Mouse (Mus musculus) naive thymus-derived CD4-positive, alpha-beta T cell, adult 2 months (primary cell): Measurements from ENCODE around the gene 4632433K11Rik.
"Not testable (repeated sequence)": the region's sequence is repeated elsewhere in the genome, so short reads cannot be mapped to it uniquely, and the experiment has no call there.

Experiments
- DNase-seq: peaks from one replicate; pipeline ENCODE4 v3.0.0-alpha.2; 2011; ENCODE audit warnings: low read depth

The 4632433K11Rik gene

DNA sequence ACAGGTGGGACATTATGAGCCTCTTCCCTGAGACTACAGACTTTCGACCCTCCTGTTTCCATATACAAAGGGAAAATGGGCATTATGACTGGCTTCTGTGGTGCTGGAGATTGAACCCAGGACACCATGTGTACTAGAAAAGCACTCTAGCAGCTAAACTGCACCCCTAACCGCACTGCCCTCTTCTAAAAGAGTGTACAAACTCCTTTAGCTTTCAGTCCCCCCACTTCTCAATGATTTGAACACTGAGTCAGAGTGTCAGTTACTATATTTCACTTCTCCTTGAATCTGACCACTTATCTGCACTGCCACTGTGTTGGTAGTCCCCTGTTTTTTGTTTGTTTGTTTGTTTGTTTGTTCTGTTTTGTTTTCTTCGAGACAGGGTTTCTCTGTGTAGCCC, at the start of gene 4632433K11Rik:
Gene 4632433K11Rik (plus strand): TSS at position 301 of the 400 bp plus-strand sequence.
- DNase-seq = no peak

DNA sequence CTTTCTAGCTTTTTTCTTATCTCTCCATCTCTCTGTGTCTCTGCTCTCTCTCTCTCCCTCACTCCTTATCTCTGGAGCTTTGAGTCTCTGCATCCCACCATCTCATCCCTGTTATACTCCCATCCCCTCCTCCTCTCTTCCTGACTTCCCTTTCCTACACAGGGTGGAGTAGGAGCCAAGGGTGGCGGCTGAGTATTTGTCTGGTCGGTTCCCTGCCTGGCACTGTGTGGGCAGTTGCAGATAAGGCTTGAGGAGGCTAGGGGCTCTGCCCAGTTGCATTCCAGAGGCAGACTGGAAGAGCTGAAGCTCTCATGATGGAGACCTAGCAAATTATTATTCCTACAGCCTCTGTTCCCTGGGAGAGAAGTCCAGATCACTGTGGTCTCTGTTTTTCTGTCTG, 45.7 kb upstream of the 4632433K11Rik start:
- DNase-seq = no peak

DNA sequence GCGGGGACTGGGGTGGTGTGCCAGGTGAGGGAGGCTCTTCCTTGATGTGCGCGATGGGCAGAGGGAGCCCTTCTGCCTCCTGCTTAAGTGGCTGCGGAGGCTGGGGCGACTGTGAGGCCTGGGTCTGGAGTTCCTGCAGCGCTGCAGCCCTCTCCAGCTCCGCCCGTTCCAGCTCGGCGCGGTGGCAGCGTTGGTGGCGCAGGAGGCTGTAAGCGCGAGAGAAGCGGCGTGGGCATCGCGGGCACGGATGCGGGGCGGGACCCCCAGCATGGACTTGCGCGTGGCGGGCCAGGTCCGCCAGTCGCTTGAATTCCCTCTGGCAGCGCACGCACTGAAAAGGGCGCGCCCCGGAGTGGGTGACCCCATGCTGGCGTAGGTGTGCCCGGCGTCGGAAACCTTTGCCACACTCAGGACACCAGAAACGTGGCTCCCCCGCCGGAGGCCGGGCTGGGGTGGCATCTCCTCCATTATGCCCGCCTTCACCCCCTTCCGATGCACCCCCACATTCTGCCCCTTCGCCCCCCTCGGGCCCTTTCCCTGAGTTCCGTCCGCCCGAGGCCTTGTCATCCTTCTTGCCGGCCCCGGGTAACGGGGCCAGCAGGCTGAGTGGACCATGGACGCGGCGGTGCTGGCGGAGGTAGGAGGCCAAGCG, 40.4 kb upstream of the 4632433K11Rik start:
- no peak for DNase-seq

DNA sequence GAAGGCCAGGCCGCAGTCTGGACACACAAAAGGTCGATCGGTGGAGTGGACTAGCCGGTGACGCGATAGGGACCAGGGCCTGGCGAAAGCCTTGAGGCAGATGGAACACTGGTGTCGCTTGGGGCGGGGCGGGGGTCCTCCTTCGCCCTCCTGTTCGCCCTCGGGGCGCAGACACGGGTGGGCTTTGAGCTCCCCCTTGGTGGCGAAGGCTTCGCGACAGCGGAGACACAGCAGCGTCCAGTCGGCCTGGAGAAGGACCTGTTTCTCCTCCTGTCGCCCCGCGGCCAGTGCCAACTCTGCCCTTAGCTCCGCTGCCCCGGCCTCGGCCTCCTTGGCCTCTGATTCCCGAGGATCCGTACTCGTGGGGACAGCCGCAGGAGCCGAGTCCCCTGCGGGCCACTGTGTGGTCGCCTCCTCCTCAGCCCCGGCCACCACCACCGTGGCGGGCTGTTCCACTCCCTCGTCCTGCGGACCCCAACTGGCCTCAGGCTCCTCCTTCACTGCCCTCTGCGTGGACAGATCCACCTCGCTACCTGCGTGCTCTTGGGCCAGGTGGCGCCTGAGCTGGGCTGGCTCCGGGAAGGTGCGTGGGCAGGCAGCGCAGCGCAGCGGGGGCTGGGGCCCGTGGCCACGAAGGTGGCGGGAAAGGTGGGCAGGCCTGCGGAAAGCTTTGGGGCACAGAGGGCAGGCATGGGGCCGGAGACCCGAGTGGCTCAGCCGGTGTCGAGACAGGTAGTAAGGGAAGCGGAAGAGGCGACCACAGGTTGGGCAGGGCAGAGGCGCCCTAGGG, 39.7 kb upstream of the 4632433K11Rik start:
- DNase-seq = no peak

DNA sequence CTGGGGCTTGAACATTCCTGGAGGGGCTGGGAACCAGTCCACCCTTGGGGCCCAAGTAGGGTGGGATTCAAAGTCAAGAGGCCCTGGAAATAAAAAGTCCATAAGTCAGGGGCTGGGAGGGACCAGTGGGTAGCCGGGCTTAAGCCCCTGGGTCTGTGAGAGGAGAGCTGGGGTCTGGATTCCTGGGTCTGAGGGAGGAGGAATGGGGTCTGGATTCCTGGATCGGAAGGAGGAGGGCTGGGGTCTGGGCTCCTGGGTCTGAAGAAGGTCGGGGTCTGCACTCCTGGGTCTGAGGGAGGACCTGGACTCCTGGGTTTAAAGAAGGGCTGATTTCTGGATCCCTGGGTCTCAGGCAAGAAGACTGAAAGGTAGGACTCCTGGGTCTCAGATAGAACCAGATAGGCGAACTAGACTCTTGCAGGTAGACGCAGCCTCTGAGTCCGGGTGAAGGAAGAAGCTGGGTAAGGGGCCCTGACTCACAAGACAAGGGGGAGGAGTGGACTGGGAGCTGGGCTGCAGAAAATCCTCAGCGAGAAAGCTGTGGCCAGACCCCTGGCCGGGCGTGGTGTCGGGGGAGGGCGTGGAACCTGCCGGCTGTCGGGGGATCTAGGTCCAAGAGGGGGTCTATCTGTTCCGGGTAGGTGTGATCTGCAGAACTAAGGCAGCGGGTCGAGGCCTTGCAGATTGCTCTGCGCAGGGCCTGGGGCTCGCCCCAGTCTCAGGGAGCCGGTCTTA, 38.5 kb upstream of the 4632433K11Rik start:
- DNase-seq = peak; percentile 16

DNA sequence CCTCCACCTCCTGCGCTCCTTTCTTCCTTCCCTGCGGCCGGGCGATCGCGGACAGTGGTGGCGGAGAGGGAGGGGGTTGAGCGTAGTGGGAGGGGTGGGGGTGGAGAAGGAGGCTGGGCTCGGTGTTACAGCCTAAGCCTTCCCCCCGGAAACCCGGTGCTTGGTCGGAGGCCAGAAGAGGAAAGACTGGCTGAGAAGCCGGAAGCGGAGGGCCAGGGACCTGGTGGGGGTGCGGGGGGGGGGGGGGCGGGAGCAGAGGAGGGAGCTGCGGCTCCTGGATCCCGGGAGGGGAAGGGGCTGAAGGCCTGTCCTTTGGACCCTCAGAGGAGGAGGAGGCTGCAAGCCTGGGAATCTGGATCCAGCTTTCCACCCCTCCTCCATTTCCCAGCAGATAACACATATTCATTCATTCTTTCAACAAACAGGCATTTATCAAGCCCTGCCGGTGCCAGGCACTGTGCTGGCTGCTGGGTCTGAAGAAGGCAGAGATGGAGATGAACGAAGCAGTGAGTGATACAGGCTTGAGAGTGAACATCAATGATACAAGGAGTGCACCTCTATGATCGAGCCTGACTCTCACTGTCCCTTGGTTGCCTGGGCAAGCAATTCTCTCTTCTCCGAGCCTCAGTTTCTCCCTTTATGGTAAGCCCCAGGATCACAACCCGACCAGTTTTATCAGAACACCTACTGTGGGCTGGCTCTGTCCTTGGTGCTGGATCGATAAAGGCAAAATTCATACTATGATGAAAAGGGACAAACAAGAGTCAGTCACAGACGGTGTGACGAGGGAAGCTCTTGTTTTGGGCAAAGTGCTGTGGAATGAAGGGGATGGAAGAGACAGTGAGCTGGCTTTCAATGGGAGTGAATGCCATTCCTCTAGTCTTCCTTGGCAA, 37.7 kb upstream of the 4632433K11Rik start, which contains the start of gene Zfp579:
Gene Zfp579 (minus strand): TSS at position 156 of the 893 bp plus-strand sequence.
- DNase-seq = peak; percentile 86

DNA sequence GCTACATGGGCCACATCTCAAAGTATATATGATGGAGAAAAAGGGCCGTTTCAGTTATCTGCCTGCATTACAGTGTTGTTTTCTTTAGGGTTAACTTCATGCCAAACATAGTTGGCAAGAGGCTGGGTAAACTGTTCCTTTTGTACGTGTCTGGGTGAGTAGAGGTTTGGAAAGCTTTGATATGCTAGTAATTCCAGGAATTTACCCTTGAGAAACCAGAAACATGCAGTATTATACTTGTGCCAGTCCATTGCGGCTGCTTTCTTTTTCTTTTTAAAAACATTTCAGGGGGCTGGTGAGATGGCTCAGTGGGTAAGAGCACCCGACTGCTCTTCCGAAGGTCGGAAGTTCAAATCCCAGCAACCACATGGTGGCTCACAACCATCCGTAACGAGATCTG, 37.0 kb upstream of the 4632433K11Rik start:
- no peak for DNase-seq

DNA sequence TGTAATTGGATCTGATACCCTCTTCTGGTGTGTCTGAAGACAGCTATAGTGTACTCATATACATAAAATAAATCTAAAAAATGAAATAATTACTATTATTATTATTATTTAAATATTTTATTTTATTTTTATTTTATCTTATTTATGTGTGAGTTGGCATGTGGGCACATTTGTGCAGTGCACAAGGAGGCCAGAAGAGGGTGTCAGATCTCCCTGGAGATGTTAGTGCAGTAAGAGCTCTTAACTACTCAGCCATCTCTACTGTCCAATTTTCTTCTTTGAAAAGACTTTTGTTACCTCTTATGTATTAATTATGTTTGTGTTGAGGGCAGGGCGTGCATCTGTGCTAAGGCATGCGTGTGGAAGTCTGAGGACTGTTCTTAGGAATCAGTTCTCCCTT, 34.0 kb upstream of the 4632433K11Rik start:
- DNase-seq = peak; percentile 60

DNA sequence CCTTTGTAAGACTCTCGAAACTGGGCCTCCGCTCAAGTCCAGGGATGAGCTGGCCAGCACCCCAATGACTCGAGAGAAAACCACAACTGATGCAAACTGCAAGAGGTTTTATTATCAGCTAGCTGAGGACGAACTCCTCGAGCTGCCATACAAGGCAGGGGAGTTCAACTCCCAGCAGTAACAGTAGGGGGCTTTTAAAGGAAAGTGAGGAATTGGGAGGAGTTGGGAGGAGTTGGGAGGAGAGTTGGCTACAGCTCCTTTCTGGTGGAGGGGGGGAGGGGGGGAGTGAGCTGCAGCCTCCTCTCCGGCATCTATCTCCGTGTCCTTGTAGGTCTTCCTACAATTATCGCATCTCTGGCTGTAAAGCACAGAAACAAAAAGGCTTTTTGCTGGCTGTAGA, 31.0 kb upstream of the 4632433K11Rik start:
- not testable (repeated sequence) for DNase-seq

DNA sequence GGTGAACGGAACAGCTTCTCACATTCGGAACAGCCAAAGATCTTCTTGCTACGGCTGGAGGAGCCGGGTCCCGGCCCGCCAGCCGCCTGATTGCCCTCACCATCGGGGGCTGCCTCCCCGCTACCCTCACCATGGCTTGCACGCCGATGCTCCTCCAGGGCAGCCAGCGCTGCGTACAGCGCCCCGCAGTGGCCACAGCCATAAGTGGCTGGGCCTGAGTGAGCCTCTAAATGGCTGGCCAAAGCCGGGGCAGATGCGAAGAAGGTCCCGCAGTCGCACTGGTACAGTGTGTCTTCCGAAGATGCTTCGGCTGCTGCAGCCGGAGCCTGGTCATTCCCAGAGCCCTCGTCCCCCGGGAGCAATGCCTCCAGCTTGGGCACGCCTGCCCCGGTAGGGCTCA, 25.7 kb upstream of the 4632433K11Rik start:
- DNase-seq = no peak

DNA sequence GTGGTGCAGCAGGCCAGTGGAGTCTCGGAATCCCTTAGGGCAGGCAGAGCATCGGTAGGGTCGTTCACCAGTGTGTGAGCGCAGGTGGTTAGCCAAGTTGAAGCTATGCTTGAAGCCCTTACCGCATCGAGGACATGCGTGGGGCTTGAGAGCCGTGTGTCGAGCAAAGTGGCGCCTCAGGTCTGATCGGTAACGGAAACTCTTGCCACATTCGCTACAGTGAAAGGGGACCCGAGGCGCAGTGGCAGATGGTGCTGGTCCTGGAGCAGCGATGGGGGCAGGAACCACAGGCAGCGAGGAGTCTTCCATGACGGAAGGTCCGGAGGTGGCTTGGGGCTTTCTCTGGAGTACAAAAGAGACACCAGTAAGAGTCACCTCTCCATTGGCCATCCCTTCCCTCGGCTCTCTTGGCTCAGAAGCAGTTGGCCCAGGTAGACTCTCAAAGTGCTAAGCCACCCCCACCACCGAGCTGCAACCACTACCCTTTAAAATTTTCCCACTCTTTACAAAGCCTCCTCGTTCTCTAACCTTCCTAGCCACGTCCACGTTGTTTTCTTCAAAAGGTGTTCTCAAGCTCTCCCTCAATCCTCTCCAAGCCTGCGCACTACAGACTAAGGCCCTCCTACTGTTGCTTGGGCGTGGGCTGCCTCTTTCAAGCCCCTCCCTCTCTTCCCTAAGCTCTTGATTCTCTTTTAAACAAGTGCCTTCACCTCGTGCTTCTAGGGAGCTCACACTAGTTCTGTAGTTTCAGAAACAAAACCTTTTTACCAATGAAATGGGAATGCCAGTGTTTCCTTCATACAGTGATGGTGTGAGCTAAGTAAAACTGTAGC, 21.0 kb upstream of the 4632433K11Rik start:
- peak; percentile 35 for DNase-seq

DNA sequence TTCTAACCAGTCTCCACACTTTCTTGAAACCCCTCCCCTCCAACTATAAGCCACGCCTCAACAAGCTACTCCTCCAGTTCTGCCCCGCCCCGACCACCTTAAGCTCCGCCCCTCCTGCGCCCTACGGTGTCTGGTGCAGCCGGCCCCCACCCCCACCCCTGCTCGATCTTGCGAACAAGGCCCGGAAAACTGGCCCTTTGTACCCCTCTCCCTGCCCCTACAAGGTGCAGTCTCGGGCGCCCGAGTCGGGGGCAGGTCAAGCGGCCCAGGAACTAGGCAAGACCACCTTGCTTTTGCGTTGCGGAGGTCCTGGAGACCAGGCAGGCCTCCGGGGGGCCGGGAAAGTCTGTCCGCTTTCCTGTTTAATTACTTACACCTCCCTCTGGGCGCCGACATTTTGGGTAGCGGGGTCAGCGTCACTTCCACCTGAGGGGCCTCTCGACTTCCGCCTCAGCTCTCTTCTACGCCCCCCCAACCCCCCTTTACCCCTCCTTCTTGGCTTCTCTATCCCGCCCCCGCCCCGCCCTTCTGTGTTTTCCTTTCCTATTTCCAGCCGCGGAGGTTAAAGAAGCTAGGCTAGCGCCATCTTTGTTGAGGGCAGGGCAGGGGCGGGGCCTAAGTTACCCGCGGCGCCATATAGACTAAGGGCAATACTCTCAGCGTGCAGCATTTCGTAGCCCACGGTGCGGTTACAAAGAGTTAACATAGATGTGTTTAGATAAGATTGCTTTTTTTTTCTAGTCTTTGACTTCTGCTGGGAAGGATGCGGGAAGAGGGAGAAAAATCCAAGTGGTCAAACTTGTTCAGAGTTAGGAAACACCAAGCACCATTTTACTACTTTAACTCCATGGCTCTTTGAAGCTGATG, 19.4 kb upstream of the 4632433K11Rik start, which contains the start of the genes Zfp524 and Fiz1:
Gene Zfp524 (plus strand): TSS at position 165 of the 867 bp plus-strand sequence.
Gene Fiz1 (minus strand): TSS at position 447 of the 867 bp plus-strand sequence.
- peak; percentile 99 for DNase-seq

DNA sequence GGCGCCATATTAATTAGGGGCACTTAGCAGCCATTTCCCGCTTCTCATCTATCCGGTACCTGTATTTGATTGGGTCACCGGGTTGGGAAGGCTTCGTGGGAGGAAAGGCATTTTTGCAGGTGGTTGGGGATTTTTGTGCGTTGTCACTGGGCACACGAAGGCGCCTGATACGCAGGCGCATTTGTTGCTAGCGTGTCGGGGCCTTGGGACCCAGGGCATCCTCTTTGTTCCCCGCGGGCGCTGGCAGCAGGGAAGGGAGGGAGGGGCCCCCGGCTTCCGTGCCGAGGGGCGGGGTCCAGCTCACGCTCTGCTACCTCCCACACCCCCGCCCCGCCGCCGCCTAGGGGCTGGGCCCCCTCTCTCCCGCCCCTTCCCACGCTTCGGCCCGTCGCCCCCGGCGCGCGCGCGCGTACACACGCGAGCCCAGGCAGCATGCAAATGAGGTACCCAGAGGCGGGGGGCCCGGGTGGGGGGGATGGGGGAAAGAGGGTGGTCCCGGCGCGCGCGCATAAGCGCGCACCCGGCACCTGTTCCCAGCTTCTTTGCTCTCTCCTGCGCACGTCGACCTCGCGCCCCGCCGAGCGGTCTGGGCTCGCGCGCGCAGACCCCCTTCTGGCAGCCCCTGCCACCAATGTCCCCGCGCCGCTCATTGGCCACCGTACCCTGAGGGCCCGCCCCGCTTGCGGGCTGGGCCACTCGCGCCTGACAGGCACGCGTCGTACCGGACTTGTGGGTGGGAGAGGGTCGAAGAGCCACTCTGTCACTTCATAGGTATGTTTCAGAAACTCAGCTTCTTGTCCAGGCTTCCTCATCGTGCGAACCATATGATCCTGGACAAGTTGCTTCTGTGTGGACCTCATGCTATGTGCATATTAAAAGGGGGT, 18.6 kb upstream of the 4632433K11Rik start, which contains the start of gene Gm44973:
Gene Gm44973 (plus strand): TSS at position 379 of the 884 bp plus-strand sequence.
- DNase-seq = peak; percentile 98

DNA sequence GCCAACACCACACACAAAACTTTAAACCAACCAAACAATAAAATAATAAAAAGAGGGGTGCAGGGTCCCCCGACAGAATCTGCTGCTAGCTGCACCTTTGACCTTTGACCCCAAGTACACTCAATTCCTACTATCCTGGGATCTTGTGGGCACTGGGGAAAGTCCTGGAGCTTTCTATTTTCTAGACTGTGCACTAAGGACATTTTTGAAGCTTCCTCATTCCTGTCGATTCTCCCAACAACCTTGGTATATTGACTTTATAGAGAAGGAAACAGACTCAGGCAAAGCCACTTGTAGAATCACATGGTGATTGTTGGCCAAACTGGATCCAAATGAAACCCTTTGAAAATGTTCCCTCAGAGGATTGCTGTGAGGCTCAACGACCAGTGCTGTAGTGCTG, 17.9 kb upstream of the 4632433K11Rik start:
- DNase-seq = peak; percentile 21

DNA sequence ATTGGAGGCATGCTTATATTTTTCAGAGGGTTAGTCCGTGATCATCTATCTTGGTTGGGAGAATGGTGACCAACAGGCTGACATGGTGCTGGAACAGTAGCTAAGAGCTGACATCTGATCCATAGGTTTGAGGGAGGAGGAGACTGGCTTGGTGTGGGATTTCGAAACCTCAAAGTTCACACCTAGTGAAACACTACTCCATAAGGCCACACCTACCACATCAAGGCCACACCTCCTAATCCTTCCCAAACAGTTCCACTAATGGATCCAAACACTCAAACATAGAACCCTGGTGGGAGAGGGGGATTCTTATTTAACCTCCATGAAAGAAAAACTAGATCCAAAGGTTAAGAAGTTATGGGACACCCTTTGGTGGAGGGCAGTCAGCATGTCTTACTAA, 17.0 kb upstream of the 4632433K11Rik start:
- peak; percentile 23 for DNase-seq

DNA sequence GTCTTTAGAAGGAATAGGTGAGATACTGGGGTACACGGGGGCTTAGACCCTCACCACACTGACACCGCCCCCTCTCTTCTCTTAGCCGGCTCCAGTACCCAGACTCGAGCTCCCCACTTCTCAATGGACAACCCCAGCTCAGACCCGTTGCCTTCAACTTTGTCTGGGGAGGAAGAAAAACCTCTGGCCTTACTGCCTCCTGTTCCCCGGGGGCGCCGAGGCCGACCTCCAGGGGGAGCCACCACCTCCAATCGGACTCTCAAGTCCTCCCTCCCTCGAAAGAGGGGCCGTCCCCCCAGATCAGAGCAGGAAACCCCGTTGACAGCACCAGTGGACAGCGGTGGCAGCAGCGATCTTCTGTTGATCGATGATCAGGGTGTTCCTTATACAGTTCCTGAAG, 16.6 kb upstream of the 4632433K11Rik start:
- DNase-seq = peak; percentile 30

DNA sequence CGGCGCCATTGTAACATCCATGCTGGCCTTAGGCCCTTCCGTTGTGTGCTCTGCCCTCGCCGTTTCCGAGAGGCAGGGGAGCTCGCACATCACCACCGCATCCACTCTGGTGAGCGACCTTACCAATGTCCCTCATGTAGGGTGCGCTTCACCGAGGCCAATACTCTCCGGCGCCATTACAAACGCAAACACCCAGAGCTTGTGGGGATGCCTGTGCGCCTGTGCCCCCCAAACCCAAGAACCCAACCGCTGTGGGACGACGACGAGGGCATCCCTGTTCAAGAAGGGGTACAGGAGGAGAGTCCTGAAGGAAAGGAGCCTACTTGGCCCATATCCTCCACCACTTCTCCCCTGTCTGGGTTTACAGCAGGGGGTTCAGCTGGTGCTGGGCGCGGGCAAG, 16.0 kb upstream of the 4632433K11Rik start:
- DNase-seq = no peak

DNA sequence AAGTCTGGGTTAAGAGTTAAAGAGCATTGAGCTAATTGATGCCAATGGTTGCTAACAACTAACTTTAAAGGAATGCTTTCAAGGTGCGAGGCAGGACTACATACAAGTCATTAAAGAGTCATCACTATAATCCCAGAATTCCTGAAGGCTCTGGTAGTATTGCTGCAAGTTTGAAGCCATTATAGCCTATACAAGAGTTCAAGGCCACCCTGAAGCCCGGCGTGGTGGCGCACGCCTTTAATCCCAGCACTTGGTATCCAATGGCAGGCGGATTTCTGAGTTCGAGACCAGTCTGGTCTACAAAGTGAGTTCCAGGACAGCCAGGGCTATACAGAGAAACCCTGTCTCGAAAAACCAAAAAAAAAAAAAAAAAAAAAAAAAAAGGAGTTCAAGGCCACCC, 14.3 kb upstream of the 4632433K11Rik start:
- peak; percentile 32 for DNase-seq
